Mouse (Mus musculus) cerebellum, adult 8-10 months (tissue): ENCODE measurements at regions not wholly inside any gene's neighbourhood (a gene's known extent, or its start where the extent isn't known, plus 50 kb on each side); places are given as distances from the start of the nearest gene placed in this dataset.
A peak's percentile ranks its signal among the peaks of the same experiment; 100 is the strongest.

Experiments
- DNase-seq: peaks from one replicate; pipeline ENCODE4 v3.0.0; 2022

DNA sequence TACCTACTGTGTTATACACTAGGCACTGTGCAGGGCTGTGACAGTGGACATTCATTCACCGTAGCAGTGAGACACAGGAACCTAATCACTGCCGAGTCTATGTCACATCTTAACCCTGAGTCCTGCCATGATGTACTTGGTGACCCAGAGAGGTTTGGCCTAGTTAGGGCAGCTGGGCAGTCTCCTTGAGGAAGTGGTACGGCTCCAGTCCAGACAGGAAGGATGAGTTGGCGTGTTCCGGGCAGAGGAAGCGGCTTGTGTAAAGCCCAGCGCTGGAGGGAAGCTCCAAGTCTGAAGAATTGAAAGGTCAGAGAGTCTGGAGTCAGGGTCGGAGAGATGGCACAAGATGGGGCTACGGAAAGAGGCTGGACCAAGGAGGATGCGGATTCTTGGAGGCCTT is 99.4 kb upstream of the Smim15 start:
- no peak for DNase-seq

DNA sequence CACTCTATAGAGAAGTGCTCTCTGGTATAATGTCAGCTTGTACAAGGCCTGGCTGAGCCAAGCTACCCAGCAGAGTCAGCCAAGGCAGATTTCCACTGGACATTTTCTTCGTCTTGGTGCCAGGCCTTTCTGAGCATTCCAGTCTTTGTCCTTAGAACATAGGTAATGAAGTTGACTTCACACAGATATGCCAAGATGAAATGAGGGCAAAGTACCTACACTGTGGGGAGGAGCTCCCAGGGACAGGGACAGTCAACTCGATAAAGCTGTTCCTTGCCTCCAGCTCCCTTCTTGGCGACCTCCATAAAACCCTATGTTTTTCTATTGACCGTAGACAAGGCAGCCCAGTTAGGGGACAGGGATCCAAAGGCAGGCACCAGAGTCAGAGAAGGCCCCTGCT is 101.3 kb upstream of the Smim15 start:
- no peak for DNase-seq

DNA sequence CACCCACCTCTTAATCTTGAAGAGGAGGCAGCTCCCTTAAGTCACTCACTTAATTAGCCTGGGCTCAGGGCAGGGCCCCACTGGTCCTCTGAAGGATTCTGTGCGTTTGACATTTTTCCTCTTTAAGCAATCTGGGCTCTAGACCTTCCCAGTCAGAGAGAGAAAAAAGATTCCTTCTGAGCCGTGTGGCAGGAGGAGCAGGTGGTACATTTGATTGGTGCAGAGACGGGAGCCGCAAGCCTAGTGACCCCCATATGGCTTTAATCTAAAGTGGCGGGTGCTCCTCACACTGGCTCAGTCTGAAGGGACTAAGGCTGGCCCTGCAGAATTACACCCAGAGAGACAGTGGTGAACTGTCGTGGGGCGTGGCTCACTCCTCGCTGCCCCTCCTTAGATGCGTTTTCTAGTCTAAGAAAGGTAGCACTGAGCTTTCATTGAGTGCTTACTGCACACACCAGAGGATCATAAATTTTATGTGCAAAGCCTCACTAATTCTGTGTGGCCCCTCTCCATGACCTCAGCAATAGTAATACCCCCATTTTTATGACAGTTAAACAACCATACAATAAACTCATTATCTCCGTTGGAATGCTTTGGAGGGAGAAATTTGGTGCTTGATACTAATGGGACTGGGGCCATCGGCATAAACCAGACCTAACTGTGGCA is 101.8 kb upstream of the Smim15 start:
- no peak for DNase-seq

DNA sequence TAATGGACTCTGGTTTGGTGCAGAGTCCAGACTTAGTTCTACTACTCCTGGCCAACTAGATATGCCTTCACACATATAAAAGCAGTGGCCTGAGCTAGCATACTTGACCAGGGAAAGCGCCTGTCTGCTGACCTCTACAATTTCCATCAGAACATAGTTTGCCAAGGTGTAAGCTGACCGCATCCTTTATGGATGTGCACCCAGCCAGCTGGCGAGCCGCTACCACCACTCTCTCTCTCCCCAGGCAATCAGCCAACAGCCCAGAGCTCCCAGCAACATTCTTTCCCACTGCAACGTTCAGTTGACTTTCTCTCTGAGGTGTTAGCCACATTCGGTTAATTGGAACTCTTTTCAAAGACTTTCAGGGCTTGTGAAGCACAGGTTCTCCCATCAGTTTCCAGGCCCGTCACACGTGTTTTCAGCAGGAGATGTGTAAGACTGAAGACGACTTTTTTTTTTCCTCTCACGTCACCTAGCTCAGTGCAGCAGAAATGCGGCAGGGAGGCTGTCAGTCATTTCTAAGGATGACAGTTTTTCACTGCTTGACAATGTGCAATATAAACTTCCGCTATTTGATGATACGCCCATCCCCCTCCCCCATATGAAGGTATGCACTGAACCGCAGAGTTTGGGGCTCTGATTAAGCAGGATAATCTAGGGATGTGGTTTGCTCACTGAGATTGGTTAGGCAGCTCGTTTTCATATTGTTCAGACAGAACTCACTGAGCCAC is 104.2 kb upstream of the Smim15 start:
- DNase-seq, result no peak

DNA sequence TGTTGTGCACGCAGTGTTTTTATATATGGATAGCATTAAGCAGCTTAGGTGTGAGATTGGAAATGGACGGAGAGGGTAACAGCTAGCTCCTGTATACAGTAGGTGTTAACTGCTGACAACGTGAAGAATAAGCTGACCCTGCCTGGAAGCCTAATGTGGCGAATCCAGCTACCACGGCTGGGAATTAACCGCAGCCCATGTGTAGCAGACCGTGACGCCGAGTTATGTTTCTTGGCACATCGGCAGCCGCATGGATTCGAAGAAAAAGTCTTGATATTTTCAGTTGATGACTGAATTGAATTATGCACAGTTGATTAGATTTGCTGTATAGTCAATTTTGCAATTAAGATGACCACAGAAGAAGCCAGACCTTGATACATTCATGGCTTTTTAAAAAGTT is 108.6 kb upstream of the Smim15 start:
- no peak for DNase-seq

DNA sequence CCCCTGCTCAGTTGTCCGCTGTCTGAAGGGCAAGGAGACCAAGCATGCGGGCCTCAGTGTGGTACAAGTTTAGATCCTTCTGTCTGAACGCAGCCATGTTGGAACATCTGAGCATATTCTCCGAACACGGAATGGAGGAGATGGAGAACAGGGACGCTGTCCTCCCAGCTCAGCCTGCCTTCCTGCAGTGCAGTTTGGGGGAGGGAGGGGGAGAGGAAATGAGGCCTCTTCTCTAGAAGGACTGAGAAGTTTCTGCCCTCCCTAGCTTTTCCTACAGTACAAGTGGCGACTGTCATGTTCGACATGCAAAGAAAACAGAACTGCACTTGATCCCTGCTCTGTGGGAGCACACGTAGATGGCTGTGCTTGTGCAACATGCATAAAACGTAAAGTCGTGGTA is 109.6 kb upstream of the Smim15 start:
- no peak for DNase-seq

DNA sequence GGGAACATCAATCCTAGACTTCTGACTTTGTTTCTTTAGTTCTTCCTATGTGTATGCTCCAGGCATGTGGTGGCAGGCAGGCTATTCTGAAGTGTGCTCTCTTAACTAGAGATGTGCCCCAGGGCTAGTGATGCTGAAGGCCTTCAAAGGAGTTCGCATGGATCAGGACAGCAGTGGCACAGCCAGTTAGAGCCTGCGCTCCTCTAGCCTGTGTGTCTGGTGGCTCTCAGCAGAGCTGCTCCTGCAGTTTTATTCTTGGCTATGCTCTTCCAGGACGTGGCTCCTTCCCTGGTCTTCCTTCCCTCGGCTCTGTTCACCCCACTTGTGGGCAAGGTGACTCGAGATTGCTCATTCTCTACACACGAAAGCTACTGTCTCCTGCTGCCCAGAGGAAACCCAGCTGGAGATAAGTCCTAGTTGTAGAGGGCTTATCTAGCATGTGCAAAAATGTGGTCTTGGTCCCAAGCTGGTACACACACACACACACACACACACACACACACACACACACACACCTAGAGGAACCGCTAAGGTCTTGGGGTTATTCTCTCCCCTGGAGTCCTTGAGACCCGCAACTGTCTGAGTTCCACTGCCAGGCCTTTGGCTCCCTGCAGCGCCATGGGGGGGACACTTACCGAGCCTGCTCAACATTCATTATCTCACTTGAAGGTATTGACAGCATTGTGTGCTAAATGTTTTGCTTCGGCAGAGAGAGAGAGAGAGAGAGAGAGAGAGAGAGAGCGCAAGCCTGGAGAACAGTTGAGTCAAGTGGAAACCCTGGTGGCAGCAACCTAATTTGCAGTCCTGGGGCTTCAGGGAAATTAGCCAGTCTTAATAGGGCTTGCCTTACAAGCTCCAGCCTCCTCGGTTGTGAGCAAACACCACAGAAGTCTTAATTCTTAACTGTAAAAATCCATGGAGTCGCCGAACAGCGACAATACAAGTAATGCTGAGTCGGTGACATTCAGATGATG is 110.4 kb upstream of the Smim15 start:
- DNase-seq, result no peak

DNA sequence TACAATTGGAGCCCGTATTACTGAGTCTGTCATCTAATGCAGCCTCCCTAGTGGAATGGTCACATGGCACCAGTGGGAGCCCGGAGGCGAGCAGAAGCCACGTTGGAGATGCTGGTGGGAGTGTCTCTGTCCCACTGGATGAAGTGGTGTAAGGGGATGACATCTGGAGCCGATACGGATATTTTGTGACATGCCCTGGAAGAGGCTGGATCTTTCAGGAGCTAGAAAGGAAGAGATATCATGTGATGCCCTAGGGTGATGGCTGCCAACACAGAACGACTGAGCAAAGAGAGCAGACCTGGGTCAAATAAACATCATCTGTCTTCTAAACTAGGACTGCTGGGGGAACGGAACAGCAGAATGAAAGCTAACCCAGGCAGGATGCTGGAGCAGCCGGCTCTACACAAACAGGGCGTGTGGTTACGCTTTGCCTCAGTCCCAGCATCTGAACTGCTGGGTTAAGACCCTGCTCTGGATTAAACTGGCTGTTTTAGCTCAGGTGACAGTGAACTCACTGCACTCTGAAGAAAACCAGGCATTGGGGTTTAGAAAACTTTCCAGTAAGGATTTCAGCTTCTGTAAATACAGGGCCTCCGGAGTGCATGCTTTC is 111.7 kb upstream of the Smim15 start:
- DNase-seq, result no peak

DNA sequence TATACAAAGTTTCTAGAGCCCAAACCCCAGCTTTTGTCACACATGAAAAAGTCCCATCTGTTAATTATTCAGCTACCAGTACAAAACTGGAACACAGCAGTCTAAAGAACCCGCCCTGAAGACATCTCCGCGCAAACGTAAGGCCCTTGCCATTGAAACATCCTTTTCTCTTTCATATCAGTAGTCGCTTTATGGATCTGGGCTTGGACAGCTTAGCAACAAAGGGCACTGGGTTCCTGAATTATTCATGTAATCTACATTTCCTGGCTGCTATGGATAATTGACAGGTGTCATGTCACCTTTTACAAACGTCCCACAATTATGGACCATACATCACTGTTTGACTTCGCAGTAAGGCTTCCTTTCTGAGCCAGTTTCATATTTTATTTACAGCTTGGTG is 113.0 kb upstream of the Smim15 start:
- no peak for DNase-seq

DNA sequence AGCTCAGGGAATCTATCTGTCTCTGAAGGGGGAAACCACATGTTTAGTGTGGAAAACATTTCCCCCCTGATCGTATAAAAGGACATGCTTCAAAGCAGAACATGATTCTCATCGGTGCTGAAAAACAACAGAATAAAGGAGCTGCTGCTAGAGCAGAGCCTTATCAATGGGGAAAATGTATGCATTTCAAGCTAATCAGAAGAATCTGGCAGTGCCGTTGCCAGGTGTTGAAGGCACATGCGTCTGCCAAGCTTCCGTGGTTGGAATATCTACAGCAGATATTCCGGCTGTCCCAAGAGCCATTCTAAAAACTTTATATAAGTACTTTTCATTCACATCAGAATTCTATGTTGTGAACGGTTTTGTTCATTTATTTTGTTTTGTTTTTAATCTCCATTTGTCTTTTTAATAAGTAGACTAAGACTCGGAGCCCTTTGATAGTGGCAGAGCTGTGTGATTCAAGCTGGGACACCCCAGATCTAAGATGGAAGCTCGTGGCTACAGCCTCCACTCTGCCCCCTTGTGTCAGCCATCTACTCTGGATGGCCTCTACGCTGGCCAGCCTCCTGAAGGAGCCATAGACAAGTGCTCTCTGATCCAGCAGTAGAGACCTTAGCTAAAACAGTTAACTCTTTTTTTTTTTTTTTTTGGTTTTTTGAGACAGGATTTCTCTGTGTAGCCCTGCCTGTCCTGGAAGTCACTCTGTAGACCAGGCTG is 116.6 kb upstream of the Smim15 start:
- no peak for DNase-seq

DNA sequence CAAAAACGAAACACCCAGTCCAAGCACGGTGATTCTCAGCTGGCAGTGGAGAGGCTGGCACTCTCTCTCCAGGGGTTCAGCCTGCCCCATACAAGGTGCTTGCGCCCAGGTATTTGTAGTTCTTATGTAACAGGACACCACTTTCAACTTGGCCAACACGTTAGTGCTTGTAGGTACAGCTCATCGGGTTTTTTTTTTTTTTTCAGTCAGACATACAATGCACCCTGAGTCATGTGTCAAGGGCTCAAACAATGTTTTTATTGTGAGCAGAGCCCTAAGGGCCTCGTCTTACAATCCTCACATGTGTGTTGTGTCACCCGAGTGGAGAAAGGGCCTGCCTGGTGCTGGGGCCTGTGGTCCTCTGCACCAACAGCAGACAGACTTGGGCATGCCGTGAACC is 118.8 kb upstream of the Smim15 start:
- no peak for DNase-seq

DNA sequence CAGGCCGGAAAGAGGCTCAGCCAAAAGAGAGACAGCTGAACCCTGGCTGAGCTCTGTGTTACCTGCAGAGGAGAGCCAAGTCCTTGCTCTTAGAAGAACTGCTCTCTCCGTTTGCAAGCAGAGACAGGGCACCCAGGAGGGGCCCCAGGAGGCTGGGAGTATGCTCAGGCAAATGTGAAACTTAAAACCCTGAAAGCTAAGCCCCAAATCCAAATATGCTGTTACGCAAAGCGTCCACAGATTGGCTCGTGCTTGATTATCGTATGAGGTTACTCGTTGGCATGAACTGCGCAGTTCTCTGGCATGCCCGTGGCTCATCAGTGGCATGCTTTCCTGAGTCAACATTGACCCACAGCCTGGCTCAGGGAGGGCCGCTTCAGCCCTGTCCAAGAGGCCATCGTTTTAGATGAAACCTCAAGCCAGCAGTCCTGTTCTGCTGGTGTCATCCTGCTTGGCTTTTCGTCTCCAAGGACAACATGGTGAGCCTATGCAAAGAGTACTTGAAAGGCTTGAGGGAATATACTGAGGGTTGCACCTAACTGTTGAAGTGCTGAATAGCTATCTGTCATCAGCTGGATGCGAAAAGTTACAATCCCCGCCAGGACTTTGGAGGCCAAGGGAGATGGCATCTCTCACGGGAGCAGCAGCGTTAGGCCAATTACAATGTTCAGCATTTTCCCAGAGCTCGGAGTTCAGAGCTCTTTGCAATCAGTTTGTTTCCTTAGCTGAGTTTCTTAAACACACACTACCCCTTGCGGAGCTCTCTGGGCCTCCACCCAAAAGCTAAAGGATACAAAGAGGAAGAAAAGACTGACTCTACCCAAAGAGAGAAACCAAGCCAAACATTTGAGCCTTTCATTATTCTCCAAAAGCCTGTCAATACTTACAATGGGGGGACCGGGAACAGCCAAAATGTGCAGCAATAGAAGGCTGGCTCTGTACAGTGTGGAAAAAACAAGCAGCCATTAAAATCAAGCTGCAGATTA is 120.8 kb upstream of the Smim15 start:
- DNase-seq, result peak; percentile 32

DNA sequence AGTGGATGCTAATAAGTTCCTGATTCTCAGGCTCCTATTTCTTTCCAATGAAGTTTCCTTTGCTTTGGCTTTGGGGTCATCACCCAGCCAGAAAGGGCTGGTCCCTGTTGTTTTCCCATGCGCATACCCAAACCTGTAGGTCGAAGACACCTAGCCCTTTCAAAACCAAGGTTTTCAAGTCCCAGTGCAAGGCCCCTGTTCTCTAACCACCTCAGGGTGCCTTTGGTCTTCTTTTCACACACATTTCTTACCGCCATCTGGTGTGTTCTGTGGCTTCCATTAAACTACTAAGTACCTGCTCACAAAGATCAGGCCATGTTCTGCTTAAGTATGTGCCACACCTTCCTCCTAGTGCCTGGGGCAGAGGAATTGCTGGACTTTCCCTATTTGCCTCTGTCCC is 124.8 kb upstream of the Smim15 start:
- DNase-seq, result no peak

DNA sequence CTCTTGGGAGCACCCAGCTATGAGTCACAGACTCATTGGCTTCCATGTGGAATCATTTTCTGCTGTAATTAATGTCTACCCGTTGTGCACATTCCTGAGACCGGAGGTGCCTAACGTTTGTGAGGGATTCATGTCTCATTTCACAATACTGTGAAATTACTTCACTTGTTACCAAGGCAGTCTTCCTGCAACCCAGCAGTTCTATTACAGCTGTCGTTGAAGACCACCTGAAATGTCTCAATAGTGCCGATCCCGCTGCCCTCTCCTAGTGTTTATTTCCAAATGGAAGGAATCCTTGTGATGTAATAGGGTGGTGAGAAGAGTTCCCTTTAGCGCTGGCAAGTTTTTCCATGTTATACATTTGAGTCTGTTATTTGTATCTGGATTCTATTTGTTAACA is 125.8 kb upstream of the Smim15 start:
- no peak for DNase-seq

DNA sequence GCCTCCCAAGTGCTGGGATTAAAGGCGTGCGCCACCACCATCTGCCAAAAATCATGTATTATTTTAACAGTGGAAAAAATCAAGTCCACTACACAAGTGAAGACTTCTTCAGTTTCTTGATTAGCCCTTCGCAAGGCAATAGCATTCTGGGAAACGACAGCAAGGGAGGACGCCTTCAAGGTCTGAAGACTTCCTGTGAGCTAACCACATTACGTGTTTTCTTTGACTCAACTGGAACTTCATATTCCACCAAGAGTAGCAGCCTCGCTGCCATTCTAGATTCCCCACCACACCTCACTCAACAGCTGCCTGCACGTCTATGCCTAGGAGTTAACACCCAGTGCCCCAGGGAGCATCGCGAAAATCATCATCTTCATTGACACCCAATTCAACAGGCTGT is 126.2 kb upstream of the Smim15 start:
- DNase-seq, result no peak

DNA sequence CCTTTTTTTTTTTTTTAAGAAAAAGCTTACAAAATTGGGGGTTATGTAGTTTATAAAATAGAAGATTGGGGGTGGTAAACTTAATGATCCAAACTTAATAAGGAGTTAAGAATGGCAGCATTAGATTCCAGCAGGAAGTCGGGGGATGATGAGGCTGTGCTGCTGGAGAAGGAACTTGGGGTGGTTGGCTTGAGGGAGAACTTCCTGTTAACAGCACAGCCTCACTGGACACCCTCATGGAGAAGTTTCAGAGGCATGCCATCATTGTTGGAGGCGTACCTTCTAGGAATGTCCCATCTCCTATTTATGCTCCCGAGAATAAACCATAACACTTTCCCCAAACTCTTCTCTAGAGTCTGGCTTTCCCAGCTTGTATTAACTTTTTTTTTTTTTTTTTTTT is 126.7 kb upstream of the Smim15 start:
- no peak for DNase-seq

DNA sequence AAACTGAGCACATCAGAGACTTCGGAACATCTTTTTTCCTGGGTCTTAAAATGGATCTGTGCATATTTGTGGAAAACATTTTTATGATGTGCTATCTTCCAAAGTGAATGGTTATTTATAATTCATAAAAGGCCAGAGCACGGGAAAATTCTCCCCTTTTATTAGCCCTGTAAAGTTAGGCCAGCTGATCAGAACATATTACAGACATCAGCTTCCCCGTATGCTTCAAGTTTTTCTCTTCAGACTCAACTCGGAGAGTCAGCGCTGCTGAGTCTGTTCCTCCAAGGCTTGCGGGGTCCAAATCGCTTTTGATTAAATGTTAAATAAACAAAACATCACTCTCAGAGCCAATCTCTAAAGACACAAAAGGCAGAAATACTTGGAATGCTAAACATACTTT is 134.1 kb upstream of the Smim15 start:
- no peak for DNase-seq

DNA sequence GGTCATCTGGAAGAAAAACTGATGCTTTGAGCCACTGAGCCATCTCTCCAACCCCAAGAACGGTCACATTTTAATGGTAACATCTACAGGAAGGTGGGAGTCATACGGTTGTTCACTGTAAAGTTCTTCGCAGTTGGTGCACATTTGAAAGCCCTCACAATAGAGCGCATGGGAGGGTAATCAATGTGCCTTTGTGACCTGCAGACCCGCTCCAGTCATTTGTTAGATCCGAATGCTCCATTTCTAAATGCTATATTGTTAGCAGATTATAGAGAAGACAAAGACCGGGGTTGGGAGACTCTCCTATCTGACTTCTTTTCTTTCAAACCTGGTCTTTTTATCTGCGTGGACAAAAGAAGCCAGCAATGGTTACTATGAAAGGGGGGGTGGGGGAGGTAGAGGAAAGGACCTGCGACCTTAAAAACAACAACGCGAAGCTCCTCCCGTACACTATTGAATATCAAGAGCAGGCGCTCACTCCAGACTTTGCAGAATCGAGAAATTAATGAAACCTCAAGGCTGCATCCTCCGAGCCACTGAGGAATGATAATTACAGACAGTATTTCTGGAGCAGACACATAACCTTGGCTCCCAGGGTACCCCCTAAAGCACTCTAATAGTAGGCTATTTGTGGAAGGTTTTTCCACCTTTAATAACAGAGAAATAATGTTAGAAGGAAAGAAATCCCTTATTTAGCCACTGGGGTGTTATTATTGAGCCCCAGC is 134.7 kb upstream of the Smim15 start:
- DNase-seq, result no peak

DNA sequence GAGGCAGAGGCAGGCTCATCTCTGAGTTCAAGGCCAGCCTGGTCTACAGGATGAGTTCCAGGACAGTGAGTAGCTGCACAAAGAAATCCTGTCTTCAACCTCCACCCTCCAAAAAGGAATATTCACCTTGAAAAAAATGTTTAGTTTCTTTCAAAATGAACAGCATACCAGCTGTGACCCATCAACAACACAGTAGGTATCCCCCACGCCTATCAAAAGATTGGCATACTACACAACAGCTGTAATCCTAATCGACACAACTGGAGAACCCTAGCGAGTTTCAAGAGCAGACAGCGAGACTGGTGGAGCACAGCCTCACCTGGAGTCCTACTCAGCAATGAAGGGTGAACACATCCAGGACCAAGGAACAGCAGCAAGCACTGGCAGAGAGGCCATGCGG is 136.3 kb upstream of the Smim15 start:
- no peak for DNase-seq

DNA sequence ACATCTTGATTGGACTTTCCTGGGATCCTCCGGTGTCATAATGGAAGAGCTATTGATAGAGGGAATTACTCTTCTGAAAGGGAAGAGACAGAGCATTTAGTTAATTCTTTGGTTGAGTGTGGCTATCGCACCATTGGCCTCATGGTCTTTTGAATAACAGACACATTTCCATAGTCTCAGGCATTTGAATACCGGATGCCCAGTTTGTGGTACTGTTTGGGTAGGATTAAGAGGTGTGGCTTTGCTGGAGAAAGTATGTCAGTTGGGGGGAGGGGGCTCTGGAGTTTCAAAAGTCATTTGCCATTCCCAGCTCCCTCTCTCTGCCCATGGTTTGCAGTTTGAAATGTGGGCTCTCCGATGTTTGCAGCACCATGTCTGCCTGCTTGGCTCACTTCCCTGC is 139.4 kb upstream of the Smim15 start:
- DNase-seq, result no peak
